Mouse (Mus musculus) activated CD4-positive, CD25-positive, alpha-beta regulatory T cell, adult 4 months (primary cell): Measurements from ENCODE around the gene D10Jhu81e. TPM values are rescaled to one million over a fixed set of nuclear protein-coding genes. Genes with fewer than 3 reads are reported as not detected.

Experiments
- ATAC-seq: one replicate; pipeline ENCODE4 v1.8.0; 2017
- polyA plus RNA-seq, 2 experiments: library from polyadenylated mRNA; unstranded; fragments of 100-300 nt; shearing (Covaris generic); gene quantifications; one replicate each; pipeline ENCODE4 v1.2.1; 2017

Gene D10Jhu81e
- polyA plus RNA-seq, 2 experiments from 2014 or later, result 18.9 to 63.4 TPM

DNA sequence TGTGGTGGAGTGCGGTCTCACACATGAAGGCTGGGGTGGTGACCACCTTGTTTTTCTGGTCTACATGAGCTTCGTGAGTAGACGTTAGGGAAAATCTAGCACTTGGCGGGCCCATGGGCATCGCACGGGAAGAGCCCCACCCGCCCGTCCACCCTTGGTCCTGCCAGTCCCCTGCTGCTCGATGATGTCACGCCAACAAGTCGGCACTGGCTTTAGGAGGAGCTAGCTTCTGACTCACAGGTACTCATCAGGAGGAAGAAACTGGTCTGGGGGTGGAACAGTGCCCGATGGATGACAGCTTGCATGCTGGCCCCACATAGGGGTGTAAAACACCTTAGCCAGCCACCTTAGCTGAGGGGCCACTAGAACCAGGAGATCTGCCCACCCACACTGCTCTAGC is 6.9 kb downstream of the D10Jhu81e start:
- ATAC-seq, result no peak

DNA sequence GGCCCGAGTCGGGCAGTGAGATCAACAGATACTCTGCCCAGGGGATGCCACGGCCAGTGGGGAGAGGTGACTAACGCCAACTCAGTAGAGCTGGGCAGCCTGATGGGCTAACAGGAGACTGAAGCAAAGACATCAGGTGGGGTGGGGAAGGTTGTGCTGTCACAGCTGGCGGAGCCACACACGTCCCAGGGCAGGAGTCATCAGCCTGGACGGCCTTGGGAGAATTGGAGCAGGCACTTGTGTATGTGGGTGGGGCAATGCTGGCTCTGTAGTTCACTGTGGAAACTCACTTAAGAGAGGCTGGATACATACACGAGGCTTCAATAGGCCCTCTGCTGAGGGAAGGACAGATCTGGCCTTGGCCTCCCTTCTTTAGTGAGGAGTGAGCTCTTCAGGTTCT is 8.5 kb downstream of the D10Jhu81e start:
- ATAC-seq, result no peak

DNA sequence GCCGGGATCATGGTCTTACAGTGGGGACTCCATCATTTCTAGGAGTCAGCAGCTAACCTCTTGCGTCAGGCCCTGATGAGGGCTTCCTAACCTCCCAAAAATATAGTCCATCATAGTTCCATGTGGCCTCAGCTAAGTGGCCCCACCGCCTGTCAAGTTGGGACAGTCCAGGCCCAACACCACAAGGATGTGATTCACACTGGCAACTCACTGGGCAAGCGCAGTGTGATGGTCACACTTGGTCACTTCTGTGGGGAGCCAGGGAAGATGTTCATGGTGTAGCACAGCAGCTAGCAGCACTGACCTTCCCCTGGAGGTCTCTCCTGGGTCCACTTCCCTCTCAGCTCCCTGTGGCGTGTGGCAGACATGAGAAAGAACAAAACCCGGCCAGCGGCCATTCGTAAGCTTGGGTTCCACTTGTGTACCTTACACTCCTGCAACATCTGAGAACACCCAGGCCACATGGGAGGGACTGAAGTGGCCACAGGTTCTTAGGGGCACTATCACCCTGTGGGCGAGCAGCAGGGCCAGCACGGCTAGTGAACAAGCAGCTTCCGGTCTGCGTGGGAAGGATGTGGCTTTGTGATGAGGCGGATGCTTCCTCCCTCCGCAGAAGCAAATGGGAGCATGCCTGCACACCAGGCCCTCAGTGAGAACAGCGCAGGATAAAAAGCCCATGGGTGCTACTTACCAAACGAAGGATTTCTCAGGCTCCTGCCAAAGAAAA is 9.1 kb downstream of the D10Jhu81e start:
- peak; percentile 82 for ATAC-seq

DNA sequence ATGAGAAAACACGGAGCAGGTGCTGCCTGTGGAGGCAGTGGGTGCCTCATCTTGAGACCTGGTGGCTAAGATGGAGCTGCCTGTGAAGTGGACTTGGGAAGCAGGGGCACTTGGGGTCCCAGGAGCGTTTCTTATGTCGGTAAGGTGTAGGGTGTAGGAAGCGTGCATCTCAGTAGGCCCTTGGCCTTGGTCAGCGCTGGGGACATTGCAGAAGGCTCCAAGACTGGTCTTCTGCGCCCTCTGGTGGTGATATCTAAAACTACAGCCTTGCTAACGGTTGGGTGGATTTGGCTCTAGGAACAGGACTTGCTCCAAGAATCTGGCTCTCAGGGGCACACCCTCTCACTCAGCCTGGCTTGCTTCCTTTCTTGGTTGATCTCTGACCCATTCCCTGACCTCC is 9.7 kb downstream of the D10Jhu81e start:
- ATAC-seq, result peak; percentile 37

DNA sequence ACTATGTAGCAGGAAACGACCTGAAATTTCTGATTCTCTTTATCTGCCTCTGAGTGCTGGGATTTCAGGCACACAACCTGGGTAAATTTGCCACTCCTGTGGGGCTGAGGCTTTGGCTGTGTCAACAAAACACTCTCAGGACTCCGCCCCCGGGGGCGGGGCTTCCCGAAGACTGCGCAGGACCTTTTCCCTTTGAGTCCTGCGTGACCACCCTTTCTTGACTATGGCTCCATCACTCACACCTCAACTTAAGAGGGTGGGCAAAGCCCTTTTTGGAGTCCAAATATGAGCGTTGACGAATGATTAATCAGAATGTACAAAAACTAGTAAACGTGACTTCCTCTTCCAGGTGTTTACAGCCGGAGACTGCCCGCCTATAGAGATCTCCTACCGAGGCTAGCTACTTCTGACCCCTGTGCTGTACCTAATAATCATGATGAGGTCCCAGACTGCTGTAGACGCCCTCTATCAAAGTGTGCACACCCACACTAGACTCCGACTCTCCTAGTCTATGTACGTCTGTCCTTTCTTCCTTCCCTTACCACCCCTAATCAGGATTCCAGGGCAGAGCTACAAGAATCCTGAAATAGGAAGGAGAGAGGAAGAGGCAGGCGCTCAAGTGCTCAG is 10.2 kb downstream of the D10Jhu81e start:
- ATAC-seq, result peak; percentile 34

DNA sequence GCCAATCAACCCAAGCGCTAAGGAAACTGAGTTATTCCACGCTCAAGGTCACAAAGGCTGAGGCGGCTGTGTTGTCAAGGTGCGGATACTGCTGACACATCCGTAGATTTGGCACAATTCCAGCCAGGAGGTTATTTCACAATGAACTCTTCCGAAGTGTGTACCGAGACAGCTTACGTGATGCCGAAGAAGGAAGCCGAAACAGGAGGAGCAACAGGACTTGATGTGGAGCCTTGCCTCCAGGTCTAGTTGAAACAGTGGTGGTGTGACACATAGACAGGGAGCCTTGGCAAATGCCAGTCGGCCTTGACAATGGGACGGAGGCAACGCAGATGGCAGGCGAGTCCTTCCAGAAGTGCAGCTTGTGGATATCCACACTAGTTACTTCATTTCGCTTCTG is 11.5 kb downstream of the D10Jhu81e start:
- ATAC-seq, result no peak

DNA sequence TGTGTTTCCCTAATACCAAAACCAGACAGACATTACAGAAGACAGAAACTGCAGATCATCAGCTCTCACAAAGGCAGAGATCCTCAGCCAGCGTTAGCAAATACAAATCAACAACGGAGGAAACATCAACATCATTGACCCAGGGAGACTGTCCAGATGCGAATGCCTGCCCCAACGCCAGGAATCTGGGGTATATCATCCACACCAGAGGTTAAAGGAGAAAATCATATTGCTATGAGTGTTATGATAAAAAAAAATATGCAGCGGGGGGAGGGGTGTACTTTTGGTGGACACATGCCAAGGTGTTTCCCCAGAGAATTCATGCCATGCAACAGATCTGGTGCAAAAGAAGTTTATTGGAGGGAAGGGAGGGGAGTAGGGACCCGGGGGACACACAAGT is 12.7 kb downstream of the D10Jhu81e start:
- ATAC-seq, result no peak

DNA sequence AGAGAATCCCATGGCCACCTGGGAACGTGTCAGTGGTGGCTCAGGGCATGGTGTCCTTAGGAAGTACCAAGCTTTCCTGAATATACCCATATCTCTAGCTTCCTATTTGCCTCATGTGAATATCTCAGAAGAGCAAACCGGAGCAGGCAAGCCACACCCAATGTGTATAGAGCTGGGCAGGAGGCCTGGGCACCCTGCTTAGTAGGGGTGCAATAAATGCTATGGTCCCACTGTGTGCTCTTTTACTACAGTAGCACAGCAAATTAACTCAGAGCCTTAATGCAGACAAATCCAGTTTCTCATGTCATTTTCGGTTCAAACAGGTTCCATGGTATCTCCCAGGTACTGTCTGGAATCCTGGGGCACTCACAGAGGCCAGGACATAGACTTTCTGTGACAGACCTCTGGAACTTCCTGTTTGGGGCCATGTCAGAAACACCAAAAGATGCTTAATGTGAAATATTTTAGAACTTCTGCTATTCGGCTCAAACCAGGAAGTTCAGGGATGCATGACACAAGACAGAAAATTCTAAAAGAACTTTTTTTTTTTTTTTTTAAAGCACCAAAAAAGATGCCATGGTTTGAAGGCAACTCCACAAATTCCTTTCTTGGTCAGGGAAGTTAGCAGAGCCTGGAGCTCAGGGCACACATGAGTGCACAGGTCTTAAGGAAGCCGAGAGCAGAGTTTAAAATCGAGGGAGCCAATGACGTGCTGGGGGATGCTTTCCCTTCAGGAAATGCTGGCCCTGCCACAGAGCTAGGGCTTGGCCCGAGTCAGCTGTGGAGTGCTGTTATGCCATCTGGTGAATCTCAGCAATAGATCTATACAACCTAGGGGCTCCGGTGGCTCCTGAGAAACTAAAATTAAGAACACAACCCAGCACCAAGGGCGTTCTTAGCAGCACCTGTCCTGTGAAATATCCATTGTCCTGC is 20.5 kb downstream of the D10Jhu81e start:
- no peak for ATAC-seq

DNA sequence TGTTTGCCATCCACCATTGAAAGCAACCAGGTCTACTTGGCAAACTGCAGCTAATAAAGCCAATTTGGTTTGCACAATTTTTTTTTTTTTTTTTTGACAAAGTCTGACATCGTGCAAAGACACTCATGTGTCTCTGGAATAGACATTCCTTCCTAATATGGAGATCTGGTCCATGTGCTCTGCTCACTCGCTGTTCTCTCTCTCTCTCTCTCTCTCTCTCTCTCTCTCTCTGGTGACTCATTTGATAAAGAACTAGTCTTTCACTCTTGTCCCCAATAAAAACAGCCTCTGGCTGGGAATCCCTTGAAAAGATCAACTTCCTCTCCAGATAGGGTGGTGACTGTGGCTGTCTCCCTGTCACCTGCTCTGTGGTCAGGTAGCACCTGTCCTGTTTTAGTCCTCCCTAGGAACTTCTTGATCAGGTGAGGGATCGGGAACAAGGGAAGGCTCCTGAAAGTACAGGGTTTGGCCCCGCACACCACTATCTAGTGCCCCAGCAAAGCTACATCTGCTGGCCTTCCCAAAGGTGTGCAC is 21.6 kb downstream of the D10Jhu81e start:
- ATAC-seq, result no peak

DNA sequence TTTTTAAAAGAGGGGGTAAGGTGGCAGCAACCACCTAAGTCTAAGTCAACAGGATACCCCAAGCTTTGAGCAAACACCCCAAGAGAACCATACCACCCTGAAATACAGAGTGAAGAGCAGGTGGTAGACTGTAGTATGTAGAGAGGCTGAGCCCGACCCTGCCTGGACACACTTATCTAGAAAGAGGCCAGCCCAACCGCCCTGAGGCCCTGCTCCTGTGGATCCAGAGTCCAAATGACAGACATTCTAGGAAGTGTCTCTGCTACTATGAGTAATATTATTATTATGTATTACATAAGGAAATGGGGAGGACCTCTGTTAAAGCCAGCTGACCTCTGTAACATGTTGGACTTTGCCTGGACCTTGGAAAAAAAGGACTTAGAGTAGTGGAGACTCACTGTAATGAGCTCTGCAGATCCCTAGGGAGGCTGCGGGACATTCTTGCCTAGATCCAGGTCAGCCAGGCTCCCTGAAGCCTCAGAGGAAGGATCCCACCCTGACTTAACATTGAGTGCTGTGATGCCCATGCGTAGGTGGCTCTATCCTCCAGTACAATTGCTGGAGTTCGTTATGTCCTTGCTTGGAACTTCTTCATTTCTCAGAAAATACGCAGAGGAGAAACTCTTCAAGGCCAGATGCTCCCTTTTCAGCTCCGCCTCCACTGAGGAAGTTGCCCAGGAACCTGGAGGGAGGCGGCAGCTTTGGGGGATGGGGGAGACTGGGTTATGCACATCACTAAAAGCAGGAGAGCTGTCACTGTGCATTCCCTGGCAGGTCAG is 25.7 kb downstream of the D10Jhu81e start:
- ATAC-seq, result no peak

DNA sequence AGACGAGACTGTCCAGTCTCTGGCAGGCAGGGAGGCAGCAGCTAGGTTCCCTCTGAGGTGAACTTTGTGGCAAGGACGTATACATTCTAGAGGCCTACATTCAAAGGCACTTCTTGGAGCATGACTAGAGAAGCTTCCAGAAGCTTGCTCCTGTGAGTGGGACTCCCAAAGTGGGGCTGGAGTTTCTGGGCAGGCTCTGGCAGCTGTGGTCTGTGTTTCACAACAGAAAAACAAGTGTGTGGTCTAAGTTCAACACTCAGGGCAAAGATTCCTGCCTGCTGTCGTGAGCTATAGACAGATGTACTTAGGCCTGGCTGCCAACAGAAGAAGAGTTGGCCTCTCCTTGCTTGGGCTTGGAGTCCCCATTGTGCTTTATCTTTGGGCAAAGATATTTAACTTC is 28.7 kb downstream of the D10Jhu81e start:
- ATAC-seq, result no peak

DNA sequence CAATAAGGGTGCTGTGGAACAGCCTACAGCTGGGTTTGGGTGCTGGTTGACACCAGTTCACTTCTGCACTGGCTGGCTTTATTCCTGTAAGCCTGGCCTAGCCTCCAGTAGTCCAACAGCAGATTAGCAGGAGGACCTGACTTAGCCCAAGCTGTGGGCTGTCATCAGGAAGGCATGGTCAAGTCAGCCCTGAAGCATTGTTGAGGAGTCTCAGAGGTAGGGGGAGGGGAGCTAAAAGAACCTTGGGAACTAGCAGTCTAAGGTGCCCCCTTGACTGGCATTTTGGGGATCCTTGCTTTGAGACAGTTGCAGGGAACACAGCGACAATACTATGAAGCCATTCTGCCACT is 29.4 kb downstream of the D10Jhu81e start:
- no peak for ATAC-seq

DNA sequence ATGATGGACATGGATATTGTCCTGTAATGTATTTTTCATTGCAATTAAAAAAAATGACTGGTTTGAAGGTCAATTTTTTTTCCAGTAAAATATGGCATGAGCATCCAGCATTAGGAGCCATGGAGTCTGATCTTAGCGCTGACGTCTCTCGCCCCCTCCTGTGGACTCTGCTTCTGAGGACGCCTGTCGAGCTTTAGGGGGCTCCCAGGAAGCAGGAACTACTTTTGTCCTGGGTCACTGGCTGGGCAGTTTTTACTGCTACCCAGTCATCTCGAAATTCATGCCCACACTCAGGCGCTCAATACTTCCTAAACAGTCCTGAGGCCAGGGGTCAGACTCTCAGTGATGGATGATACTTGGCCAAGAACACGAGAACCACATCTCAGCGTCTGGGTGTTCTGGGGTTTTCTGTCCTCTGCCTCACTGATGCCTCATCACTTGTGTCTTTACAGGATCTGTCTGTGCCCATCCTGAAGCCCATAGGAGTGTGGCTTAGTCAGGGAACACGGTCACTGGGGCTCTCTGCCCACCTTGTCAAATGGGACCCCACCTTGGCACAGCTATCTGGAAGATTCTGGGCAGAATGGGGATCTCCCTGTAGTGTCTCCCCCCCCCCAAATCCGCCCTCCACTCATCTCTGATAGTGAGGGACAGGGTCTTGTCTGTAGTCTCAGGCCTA is 29.9 kb downstream of the D10Jhu81e start:
- no peak for ATAC-seq

DNA sequence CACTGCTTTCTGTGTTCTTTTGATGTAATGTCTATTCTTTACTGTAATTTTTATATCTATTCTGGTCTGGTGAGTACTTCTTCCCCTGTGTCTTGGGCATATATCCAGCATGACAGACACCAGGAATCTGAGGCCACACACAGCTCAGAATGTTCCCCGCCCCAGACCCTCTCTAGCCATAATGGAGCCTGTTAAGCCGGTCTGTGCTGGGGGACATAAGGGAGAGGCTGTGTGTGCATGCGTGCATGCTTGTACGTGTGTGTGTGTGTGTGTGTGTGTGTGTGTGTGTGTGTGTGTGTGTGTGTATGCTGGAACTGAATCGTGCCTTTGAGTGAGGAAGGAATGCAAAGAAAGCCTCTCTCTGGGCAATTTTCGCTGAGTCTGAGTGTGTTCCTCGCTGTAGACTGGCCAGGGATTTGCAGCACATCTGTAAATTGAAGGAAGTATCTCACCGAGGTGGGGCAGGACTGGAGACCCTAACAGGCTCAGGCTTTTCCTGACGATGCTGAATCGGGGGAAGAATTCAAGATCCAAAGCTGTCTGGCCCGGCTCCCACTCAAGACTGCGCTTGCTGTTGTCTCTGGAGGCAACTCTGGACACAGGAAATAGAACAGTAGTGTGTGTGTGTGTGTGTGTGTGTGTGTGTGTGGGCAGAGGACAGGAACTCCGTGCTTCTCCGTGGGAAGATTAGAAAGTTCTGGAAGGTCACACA is 30.6 kb downstream of the D10Jhu81e start:
- ATAC-seq, result no peak

DNA sequence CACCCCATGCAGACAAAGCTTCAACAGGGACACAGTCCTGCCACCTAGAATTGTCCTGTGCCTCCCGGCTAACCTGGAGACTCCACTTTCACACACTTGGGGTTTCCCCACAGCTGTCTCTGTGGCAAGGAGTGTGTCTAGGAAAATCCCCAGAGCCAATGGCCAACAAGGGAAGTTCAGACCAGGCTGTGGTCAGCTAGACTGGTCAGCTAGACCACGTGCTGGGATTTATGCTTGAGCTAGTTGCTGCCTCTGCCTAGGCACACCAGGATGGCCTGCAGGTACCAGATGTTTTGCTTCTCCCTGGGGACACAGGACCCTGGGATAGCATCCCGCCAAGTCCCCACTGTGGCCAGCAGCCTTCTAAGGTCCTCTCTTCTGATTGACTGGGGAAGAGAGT is 32.4 kb downstream of the D10Jhu81e start:
- ATAC-seq, result no peak

DNA sequence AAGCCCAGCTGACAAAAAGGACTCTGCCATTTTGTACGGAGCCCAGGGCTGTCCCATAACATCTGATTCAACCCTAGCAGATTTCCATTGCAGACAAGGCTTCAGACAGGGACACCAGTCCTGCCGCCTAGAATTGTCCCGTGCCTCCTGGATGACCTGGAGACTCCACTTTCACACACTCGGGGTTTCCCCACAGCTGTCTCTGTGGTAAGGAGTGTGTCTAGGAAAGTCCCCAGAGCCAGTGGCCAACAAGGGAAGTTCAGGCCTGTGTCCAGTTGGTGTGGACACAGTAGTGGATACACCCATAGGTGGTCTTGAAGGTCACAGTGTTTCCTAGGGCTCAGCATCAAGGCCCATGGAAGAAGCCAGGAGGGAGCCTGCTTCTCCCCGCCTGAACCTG is 33.6 kb downstream of the D10Jhu81e start:
- ATAC-seq, result no peak

DNA sequence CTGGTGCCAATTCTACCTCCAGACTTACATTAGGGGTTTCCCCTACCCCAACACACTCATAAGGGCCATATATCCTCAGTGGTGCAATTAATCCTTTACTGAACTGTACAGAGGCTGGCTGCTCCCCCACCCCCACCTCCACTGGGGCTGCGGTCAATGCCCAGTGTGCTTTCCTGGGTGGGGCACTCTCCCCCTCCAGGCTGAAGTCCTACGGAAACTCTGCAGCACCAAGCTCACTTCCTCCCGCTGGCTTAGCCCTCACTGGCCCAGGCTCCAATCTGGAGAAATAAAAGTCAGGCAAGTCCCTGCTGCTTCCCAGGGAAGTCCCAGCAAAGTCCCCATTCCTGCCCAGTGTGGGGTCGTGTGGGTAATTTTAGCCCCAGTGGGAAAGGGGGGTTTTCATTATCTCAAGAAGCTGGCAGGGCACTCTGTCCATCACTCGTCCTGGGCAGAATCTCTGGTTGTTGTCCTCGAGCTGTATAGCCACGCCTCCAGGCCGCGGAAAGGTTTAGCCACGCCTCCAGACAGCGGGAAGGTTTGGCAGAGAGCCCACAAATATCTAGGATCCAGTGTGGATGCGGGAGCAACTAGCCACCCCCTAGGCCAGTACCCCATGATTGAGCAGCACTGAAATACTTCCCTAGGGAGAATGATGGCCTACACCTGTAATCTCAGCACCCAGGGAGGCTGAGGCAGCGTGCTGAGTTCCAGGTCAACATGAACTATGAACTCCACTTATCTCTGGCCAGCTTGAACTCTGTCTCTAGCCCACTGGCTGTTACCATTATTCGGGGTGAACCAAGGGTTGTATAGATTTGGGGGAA is 34.4 kb downstream of the D10Jhu81e start:
- ATAC-seq, result peak; percentile 81

DNA sequence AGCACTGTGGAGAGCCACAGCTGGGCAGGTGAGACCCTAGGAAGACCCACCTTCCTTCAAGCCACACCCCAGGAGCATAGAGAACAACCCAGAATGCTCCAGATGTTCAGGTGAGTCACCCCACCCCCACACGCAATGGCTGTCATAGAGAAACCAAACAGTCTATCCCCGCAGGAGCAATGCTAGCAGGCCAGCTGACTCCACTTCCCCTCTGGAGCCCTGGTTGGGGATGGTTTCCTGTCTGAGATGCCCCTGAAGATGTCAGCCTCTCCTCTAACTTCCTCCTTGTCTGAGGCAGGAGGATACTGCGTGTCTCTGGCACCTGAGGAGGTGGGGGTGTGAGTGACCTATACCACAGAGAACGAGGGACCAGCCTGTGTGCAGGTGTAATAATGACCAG is 35.2 kb downstream of the D10Jhu81e start:
- ATAC-seq, result peak; percentile 70

DNA sequence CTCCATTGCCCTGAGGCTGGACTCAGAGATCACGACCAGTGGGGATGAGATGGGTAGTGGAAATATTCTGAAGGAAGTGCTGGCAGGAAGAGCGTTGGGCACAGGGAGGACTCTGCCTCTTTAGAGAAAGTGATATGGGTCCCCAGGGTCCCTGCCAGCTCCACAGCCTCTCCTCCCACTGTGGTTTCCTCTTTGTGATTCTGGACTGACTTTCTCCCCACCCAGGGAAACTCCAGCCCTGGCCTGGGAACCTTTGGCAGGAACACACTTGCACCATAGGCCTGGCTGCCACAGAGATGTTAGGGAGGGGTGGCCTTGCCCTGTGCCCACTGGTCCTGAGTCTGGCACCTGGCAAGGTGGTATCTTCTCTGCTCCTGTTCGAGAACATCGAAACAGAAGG is 39.6 kb downstream of the D10Jhu81e start:
- no peak for ATAC-seq

DNA sequence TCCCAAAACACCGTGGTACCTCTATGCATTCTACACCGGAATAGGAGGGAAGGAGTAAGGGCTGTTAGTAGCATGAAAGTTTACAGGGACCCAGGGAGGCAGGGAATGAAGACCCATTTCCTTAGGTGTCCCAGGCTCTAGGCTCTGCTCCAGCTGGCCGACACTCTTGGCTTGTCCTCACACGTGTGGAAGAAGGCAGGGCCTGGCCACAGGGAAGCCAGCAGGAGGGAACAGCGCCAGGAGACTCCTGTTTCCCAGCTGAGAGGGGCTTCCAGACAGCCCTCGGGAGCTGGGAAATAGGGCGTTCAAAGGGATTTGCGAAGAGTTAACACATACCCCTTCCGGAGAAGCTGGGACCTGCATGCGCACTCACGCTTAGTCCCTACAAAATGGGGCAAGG is 40.2 kb downstream of the D10Jhu81e start:
- no peak for ATAC-seq
